Mouse (Mus musculus) fibroblast of lung, adult 2 months (primary cell): ENCODE data around the gene 4933427D14Rik.
A peak's percentile ranks its signal among the peaks of the same experiment; 100 is the strongest.

ENCODE experiments used
- DNase-seq: peaks from one replicate; pipeline ENCODE4 v3.0.0-alpha.2; 2011; ENCODE audit warnings: low read depth

4933427D14Rik gene

DNA sequence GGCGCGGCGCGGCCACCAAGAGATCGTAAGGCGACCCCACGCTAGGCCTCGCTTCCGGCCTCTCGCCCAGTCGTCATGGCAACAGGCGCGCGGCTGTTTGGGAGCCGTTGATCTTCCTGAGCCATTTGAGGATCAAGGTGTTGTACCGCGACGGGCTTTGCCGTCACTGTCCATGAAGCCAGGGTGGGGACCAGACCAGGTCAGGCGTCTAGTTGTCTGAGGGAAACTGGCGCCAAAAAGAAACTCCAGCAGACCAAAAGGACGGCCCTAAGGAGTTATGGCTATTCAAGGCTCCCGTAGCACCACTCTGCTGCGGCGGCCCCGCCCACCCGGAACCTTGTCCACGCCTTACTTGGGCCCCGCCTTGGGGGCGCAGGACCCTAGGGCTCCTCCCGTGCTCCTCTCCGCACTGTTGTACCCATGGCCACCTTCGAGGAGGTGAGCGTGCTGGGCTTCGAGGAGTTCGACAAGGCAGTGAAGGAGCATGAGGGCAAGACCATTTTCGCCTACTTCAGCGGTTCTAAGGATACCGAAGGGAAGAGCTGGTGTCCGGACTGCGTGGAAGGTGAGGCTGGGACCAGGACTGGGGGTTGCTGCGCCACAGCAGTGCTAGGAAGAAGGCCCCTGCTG lies at the start of gene 4933427D14Rik, which contains the start of gene Txndc17:
Gene 4933427D14Rik (minus strand): TSS at position 256 of the 630 bp plus-strand sequence.
Gene Txndc17 (plus strand): TSS at position 344 of the 630 bp plus-strand sequence.
- peak; percentile 63 for DNase-seq

DNA sequence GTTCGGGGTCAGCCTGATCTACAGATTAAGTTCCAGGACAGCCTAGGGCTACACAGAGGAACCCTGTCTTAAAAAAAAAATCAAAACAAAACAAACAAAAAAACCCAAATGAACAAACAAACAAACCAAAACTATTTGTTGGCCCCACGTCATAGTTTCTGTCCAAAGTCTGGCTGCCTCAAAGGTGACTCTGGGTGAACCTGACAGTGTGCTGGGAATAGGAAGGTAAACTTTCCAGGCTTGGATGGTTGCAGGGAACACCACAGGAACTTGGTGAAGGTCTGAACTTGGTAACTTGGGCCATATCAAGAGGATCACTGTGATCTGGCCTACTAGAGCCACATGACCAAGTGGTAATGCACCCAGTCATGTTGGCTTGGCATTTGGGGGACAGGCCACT lies 49.2 kb upstream of the 4933427D14Rik start:
- DNase-seq: no peak

DNA sequence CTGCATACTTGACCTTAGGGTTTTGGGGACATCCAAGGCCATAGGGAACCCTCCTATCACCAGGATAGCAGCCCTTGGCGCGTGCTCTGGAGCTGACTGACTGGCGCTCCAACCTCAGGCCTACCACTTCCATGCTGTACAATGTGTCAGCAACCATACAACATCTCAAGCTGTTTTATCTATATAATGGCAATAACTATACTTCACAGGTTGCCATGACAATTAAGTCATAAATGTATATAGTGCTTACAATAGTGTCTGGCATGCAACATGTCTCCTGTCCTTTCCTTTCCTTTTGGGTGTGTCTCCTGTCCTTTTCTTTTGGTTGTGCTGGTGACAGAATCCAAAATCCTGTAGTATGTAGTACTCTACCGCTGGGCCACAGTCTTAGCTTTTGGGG lies 48.4 kb upstream of the 4933427D14Rik start:
- DNase-seq: no peak

DNA sequence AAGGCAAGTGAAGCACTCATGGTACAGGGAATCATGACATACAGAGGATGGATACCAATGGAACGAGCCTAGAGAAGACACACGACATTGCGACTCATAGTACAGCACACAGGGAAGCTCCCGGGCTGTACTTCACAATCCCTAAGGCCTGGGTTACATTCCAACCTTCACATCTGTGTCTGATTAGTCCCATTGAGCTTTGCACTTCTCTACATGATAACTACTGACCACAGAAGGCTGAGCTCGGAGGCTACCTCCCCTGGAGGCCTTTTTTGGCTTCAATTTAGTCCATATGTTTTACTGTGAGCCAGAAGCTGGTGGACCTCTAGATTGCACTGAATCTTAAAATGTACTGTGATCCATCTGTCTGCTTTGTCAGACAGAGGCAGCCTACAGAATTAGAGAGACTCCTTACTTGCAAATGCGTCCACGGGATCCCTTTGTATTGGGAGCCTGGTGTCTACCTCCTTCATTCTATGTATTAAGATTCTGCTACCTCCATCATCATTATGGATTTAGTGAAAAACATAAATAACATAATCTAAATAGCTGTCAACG lies 38.0 kb upstream of the 4933427D14Rik start:
- DNase-seq: no peak

DNA sequence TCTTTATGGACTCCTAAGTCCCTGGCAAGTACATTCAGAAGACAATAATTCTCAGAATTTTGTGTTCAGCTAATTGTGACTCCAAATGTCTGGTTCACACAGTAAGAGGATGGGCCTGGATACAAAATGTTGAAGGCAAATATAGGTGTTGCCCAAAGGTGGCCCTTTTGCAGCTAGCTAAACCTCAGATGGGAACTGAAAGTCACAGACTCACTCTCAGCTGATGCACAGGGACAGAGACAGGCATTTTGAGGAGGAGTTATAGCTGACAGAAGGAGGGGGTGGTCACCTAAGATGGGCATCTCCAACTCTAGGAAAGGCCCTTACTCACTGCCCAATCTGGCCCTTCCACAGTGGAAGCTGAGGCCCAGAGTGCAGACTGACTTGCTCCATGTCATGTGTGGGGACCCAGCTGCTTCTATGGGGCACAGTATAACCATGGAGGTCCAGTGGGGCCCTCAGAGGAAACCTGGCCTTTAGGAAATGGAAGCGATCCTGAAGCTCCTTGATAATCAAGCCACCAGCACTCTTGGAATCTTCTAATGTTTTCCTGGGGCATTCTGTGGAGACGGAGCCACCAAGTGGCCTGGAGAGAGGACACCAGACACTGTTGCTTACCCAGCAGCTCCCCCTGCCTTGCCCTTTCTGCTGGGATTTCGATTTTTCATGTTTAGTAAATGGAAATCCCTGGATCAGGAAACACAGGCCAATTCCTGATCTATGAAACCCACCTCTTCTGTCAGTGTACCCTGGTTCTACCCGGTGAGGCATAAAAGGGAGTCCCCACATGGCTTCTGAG lies 33.0 kb upstream of the 4933427D14Rik start:
- no peak for DNase-seq

DNA sequence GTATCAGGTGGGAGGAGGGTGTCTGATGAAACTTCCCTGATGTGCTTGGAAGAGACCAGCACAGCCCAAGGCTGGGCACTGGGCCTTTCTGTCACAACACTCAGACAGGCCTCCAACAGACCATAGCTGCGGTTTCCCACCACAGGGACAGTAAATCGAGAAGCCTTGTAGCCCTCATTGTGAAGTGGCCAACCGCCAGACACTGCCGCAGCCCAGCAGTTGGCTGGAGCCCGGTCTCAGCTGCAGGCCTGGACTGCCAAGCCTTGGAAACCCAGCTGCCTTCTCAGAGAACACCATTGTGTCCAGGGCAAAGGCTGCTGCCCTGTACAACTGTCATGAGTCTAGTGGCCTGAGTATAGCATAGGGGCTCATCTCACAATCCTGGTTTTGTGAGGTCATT lies 26.8 kb upstream of the 4933427D14Rik start:
- DNase-seq: peak; percentile 57

DNA sequence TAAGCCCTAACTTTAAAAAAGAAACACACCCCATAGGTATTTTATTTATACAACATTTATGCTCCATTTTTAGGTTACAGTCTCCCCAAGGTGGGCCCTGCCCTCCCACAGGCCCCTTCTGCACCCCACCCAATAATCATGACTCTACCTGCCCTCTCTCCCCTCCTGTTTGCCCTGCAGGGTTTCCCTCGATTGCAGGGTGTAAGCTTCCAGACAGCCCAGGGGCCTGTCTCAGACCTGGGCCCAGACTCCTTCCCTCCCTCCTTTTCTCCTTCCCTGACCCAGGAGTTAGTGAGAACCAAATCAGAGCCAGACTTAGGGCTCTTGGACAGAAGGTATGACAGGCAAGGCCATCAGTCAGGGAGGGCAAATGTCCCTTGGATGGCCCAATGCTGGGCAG lies 25.7 kb upstream of the 4933427D14Rik start:
- no peak for DNase-seq

DNA sequence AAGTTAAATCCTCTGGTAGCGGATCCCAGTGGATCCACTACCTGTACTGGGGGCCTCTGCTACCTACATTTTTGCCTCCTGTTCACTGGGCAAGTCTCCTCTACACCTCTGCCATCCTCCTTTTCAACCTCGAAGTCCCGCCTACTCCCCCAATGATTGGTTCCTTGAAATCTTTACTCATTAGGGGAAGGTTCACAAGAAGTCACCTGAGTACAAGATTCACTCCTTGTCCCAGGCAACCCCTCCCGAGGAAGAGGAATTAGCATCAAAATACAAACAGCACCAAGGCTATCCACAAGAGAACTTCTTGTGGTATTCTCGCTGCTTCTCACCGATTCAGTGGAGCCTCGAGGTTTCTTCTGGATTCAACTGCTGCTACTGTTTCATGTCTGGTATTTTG lies 24.8 kb upstream of the 4933427D14Rik start:
- no peak for DNase-seq

DNA sequence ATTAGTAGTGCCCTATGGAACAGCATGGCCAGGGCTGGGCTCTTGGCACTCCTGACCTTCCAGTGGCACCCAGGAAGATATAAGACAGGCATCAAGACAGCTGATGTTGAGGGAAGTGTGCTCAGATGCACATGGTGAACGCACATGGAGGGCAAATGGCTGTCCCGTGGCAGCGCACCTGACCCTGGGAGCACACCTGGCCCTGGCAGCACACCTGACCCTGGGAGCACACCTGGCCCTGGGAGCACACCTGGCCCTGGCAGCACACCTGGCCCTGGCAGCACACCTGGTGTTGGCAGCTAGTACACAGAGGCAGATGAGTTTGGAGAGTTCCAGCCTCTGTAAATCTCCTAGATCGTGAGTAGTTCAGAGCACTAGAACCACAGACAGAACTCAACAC lies 21.3 kb upstream of the 4933427D14Rik start:
- no peak for DNase-seq

DNA sequence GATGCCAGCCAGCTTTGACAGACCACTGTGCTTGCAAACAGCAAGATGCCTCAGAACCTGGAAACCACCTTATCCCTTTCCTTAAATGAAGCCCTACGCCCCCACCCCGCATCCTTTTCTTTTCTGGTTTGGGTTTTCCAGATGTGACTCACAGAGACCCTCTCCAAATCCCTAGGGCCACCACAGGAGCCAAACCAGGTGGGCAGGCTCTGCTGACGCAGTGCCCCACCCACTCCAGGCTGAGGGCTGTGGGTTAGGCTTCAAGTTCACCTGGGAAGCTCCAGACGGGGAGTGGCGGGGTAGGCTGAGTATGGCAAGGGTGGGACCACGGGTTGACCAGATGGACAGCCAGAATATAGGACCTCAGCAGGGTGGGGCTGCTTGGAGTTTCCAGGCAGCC lies 19.6 kb upstream of the 4933427D14Rik start:
- no peak for DNase-seq

DNA sequence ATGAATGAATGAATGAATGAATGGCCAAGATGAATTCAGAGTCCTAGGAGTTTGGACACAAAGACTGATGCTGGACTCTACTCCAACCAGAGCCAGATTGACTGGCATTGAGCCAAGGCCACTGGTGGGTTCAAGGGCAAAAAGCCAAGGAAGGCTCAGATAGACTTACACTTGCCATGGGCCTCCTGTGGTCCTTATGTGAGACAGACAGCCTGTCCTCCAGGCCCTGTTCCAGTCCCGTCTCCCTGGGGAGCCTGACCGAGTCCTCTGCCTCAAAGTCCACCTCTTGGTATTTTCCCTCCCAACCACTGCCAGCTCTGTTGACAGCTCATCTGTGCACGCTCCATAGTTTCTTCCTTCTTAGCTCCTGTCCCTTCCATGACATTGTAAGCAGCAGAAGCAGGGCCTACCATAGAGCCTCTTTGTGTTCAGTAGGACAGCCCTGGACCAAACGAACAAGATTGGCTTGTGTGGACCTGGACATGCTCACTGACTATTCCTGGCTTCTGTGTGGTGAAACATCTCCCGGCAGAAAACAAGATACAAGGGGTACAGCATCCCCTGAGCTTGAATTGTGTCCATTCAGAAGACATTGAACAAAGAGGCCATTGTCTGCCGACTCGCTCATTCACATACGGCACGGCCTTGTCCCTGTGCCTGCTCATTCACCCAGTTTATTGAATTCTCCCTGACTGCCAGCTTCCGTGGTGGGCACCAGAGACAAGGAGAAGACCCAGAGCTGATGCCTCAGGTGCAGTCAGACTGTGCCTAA lies 18.9 kb upstream of the 4933427D14Rik start:
- DNase-seq: no peak

DNA sequence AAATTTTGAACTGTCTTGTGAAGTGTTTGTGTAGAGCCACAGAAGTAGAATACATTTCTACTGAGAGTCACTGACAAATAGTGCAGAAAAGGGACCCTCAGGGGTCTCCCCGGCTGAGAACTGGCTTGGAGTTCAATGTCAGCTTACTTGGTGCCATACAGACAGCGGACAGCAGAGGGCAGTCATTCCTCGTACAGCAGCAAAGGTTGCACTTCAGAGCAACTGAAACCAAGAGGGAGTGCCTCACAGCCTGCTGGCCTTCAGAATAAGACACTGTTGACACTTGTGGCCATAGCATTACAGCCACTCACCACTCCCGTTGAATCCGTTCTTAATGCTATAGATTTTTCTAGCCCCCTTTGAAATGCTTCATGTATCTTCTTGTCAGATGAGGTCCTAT lies 17.6 kb upstream of the 4933427D14Rik start:
- no peak for DNase-seq

DNA sequence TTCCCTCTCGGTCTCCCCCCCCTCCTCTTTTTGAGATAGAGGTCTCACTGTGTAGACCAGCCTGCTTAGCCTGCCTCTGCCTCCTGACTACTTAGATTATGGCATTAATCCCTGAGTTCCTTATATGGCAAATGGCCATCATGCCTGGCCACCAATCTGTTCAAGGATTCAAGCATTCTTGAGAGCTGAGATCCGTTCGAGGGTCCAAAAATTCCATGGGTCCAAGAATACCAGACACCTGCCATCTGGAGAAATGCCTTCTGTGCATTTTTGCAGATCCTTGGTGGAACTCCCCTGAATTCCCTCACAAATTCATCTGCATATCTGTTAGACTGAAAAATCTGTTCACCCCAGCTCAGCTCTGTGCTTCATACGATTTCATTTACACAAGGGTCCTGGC lies 16.2 kb upstream of the 4933427D14Rik start:
- DNase-seq: no peak

DNA sequence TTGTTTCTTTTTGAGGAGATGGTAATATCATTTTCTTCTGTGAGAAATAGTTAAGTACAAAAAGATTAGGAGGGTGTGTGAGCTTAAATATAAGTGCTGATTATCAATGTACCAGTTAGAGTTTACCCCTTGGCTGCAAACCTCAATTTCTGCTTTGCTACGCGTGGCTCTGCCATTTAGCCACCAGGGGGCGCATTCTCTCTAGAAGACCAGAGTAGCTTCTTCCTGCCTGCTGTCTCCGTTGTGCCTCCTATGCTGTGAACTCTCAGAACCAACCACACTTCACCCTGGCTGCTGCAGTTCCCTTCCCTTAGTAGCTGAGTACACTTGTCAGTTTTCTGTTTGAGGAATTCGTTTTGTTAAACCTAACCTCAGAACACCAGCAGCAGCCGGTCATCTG lies 14.0 kb upstream of the 4933427D14Rik start:
- no peak for DNase-seq

DNA sequence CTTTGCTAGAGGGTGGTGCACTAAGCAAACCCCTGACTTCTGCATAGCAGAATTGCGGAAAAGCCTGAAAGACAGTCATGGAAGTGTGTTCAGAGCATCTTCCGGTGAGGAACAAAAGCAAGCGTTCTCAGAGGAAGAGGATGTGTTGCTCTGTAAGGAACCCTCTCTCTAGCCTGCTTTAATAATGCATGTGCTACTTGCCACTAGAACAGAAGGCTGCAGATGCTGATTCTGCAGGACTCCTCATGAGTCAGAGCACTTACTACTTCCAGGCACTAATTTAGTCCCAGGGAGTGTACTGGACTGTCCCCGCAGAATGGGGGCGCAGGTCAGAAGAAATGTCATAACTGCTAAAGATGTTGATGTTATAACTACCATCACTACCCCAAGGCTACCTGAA lies 9.9 kb upstream of the 4933427D14Rik start:
- DNase-seq: no peak

DNA sequence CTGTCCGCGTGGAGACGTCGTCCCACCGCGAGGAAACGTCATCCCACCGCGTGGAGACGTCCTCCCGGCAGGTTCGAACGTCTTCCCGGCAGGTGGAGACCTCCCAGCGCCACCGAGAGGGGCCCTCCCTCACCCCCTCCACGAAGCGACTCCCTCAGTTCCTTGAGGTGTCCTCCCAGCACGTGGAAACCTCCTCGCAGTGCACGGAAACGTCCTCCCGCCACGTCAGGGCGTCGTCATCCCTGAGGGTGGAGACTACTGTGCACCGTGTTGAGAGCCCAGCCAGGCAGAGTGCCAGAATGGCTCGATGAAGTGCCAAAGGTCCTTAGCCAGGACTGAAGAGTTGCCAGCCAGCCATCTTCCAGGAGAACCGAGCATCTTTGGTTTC lies 8.1 kb upstream of the 4933427D14Rik start, which contains the start of gene Med31:
Gene Med31 (minus strand): TSS at position 183 of the 388 bp plus-strand sequence.
- peak; percentile 50 for DNase-seq

DNA sequence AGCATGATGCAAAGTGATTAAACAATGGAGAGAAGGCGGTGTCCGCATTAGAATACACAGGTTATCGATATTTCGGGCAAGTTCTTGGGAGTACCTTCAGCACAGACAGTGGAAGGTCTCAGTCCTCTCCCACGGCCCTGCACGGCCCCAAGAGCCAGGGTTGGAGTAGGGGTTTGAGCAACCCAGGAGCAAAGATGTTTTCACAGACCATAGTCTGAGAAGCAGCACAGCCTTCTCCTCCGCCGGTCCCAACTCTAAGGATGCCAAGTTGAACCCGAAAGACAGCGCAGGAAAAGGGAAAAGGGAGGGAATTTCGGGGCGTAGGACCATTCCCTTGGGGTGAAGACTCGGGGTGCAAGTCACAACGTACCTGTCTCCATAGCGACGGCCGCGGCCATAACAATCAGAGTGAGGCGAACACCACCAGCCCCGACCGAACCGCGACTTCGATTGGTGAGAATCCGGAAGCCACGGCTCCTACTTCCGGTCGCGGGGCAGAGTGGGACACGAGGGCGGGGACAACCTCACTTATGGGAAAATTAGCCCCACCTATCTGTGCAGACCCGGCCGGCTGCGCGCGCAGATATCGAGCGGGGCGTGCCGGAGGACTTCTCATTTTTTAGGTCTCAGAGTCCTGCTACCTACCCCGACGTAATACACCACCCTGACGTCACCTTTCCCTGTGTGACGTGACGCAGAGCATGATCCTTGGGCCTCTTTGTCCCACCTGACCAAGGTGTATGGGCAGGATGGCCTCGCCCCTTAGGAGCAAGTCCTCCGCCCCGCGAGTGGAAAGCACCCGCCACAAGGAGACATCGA lies 7.5 kb upstream of the 4933427D14Rik start:
- peak; percentile 90 for DNase-seq

DNA sequence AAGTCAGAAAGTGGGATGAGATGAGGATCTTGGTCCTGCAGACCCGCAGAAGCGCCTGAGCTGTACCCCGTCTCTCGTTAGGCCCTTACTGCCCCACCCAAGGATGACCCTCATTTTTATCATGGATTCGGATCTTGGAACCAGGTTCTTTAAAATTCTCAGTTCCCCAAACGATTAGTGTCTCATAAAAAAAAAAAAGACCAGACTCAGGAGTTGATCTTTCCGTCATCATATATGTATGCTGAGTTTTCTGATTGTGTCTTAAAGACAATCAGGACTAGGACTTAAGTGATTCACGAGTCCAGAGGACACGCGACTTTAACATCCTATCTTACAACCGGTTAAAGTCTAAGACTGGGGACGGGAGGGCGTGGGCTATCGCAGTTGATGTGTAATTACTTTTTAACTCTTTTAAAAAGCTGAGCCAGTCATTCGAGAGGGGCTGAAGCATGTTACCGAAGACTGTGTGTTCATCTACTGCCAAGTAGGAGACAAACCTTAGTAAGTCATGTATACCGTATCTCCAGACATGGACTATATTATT lies 647 bp upstream of the 4933427D14Rik start:
- no peak for DNase-seq

DNA sequence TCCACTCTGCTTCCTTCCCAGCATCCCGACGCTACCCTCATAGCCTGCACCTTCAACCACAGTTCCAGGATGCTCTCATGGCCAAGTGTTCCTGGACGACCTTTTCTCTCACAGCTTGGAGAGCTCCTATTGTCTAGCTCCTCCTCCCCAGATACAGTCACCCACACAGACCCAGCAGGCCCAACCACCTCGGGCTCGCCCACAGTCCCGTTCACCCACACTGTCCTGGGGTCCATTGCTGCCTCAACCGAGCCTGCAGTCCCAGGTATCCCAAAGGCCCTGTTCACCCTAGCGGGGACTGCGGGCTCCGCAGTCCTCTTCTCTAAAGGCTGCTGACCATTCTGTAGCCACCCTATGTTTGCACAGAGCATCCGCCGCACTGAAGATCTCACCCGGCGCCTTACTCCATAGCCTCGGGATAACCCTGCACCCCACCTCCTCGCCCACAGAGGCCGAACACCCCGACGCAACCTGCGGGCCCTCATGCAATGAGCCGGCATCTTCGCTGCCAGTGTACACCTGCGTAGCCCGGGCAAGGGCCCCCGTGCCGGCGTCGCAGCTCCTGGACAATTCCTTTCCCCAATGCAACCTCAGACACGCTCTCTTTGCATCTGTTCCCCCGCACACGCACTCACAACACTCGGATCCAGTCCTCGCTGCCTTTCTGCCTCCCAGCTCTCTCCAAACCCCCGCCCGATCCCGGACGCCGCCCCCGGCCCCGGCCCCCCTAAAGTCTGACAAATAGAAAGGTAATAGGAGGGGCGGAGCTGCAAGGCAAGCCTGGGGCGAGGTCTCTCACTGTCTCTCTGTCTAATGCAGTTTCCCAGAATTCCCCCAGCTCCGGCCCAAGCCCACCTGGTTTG lies 687 bp downstream of the 4933427D14Rik start, which contains the start of gene Gm43951:
Gene Gm43951 (minus strand): TSS at position 500 of the 863 bp plus-strand sequence.
- DNase-seq: no peak

DNA sequence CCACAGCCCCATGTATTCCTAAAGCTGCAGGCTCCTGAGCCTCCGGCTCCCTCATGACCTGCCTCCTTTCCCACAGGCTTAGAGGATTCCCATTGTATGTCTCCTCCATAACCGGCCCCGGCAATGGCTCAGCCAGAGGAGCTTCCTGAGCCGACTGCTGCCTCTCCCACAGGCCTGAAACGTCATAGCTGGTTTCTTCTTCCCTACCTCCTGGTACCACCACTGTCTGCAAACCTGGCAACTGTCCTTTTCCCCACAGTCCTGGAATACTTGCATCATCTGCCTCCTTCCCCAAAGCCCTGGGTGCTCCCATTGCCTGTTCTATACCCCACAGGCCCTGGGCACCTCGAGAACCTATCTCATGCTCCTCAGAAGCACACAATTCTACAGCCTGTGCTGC lies 2.0 kb downstream of the 4933427D14Rik start:
- no peak for DNase-seq
